19 mouse cellular contexts compared by ENCODE assay signal in genomic region chr14:46144175-46144574, GRCm38 (mm10).
DNase-seq lines count a peak whose midpoint lies in the region; ATAC-seq and TF ChIP-seq lines count a peak whose summit lies in the region.
"Had no signal": no experiment of that assay in that cellular context is flagged by ENCODE, and none has a peak within 500 bp of the region (broad histone marks: within the 10 kb centered on the region; RNA-seq: fewer than 3 reads in every experiment).

No protein-coding gene starts in this region.

- no peaks in the 10 kb centered on the region for H3K36me3 ChIP-seq in heart, embryonic 10.5 days
- no peaks in the 10 kb centered on the region for H3K36me3 ChIP-seq in lung, postnatal 0 days (ENCODE audit: insufficient read depth, low read length)
- H3K36me3 ChIP-seq: embryonic facial prominence, embryonic 10.5 days; hindbrain, embryonic 15.5 days; intestine, embryonic 15.5 days; lung, embryonic 15.5 days had no signal

- no peak for DNase-seq in heart, embryonic 10.5 days (ENCODE audit: low spot score)
- DNase-seq in heart, adult 8-10 months (ENCODE audit: low spot score) = no peak
- peak; percentile 34 for DNase-seq in ovary, adult 18-20 months (ENCODE audit: low spot score)
- no peak for DNase-seq in ovary, postnatal 36 days (ENCODE audit: low spot score)
- peak; percentile 50 for DNase-seq in lung, postnatal 0 days (ENCODE audit: low spot score)
- no peak for DNase-seq in spleen, adult 12 weeks (ENCODE audit: low spot score)
- DNase-seq in left cerebral cortex, postnatal 14 days (ENCODE audit: low spot score in 2 of 2) = no peak
- DNase-seq: B cell, adult 2 months; cerebellum, adult 8-10 months; gastrocnemius, postnatal 10 days; left cerebral cortex, postnatal 4 days; liver; right cerebral cortex, postnatal 4 days had no signal

- no peak overlapping the region for H3K4me2 ChIP-seq in lung, postnatal 0 days (replicated peaks; ENCODE audit: low read depth, low read length)
- H3K4me2 ChIP-seq: hindbrain, embryonic 15.5 days; intestine, embryonic 15.5 days; lung, embryonic 15.5 days had no signal

- H3K4me1 ChIP-seq in heart, embryonic 10.5 days = peaks cover 11% of the 10 kb centered on the region
- no peaks in the 10 kb centered on the region for H3K4me1 ChIP-seq in lung, postnatal 0 days (ENCODE audit: insufficient read depth, low read depth, low read length)
- H3K4me1 ChIP-seq: hindbrain, embryonic 15.5 days; megakaryocyte, embryonic 14.5 days had no signal

- intact Hi-C loops in left cerebral cortex, postnatal 14 days (cut with DNase I) = no loop called here

- ATAC-seq in lung, postnatal 0 days = peak; percentile 80
- ATAC-seq: intestine, embryonic 15.5 days; midbrain, embryonic 16.5 days had no signal

- TF ChIP-seq CTCF in lung, postnatal 0 days (IDR thresholded peaks at IDR 0.05) = no peak

- 0 out of 2 replicates have a peak, but pooled peaks cover 3% of the 10 kb centered on the region for H3K27me3 ChIP-seq in heart, embryonic 10.5 days (ENCODE audit: insufficient read depth, poor library complexity, severe bottlenecking)
- no peaks in the 10 kb centered on the region for H3K27me3 ChIP-seq in lung, postnatal 0 days (replicated peaks; ENCODE audit: insufficient read depth, low read length)
- H3K27me3 ChIP-seq: hindbrain, embryonic 15.5 days; intestine, embryonic 15.5 days; lung, embryonic 15.5 days; megakaryocyte, embryonic 14.5 days had no signal

- H3K9ac ChIP-seq in lung, postnatal 0 days (replicated peaks; ENCODE audit: low read depth) = no peak overlapping the region
- H3K9ac ChIP-seq: hindbrain, embryonic 15.5 days; intestine, embryonic 15.5 days; lung, embryonic 15.5 days had no signal

- no peak overlapping the region for H3K4me3 ChIP-seq in heart, embryonic 10.5 days
- H3K4me3 ChIP-seq in lung, postnatal 0 days (ENCODE audit: low read depth, low read length) = no peak overlapping the region
- H3K4me3 ChIP-seq: embryonic facial prominence, embryonic 10.5 days; hindbrain, embryonic 15.5 days; intestine, embryonic 15.5 days; lung, embryonic 15.5 days; megakaryocyte, embryonic 14.5 days had no signal

- 18% methylated on average over 4 of the region's 4 CpGs for WGBS in heart, embryonic 10.5 days
- WGBS in lung, postnatal 0 days = 7% methylated on average over 4 of the region's 4 CpGs

- H3K27ac ChIP-seq in heart, embryonic 10.5 days = peak overlapping the region; percentile 29; the same call in 1 of the 2 replicates
- H3K27ac ChIP-seq in lung, postnatal 0 days (ENCODE audit: low read length) = no peak overlapping the region
- H3K27ac ChIP-seq: embryonic facial prominence, embryonic 10.5 days; hindbrain, embryonic 15.5 days; intestine, embryonic 15.5 days; lung, embryonic 15.5 days had no signal

- peak; percentile 62 for TF ChIP-seq EP300 in lung, postnatal 0 days (IDR thresholded peaks at IDR 0.05)

- H3K9me3 ChIP-seq in heart, embryonic 10.5 days = no peaks in the 10 kb centered on the region
- H3K9me3 ChIP-seq in lung, postnatal 0 days (ENCODE audit: low read length) = no peaks in the 10 kb centered on the region
- H3K9me3 ChIP-seq: hindbrain, embryonic 15.5 days; intestine, embryonic 15.5 days; lung, embryonic 15.5 days; megakaryocyte, embryonic 14.5 days had no signal

Comparison
In these comparisons a context has a peak if more than half of its experiments do, and no peak if none do; other contexts are left out.
1. DNase-seq: peak in ovary, adult 18-20 months (single experiment) and lung, postnatal 0 days (single experiment); none in heart, embryonic 10.5 days (single experiment), heart, adult 8-10 months (single experiment), ovary, postnatal 36 days (single experiment), spleen, adult 12 weeks (single experiment) and left cerebral cortex, postnatal 14 days (0 of 2).